Mouse (Mus musculus): ENCODE measurements around the gene Wnt8b. TPM values are rescaled to one million over a fixed set of nuclear protein-coding genes. Genes with fewer than 3 reads are reported as not detected.

The Wnt8b gene
- total and polyA plus RNA-seq, 3 experiments, result 0.07 TPM; not detected in 2

DNA sequence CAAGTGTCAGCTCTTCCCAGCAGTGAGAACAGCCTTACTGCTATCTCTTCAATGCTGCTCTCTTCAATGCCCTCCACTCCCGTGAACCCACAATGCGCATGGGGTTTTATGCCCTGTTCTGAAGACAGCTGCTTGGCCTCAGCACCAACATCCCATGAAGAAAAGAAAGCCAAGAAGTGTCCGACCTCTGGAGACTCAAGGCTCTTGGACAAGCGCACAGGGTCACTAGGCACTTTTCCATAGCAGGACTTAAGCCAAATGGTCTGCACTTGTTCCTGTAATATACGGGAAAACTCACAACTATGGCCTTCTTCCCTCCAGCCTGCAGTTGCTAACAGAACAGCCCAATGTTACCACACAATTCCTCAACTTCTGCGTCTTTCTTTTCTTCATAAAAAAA is 18.0 kb upstream of the Wnt8b start:
- in situ Hi-C loops (cut with MboI; ENCODE audit: low pct_ligation_motif_present, low pct_unique_long_range_greater_than_20kb, low sequenced_read_pairs) (loop anchor here (5.0 kb wide), 2 partner anchors 57 to 103 kb away; no protein-coding TSS in a partner anchor), dilution Hi-C loops (cut with MboI; ENCODE audit: extremely low pct_ligation_motif_present, extremely low pct_unique_long_range_greater_than_20kb, low sequenced_read_pairs) (no loop called here)
- Histone ChIP-seq H3K4me1 (ENCODE audit: control insufficient read depth in 1 of 2, insufficient read depth in 2 of 2) (no peaks in the 10 kb centered on the region), H3K9ac (ENCODE audit: insufficient read depth, low read depth) (no peak overlapping the region), H3K79me2 (replicated peaks; ENCODE audit: control insufficient read depth, extremely low read depth, insufficient read depth, poor library complexity, severe bottlenecking) (no peaks in the 10 kb centered on the region), H3K4me3 (replicated peaks in 1 of 3; ENCODE audit: low read depth in 2 of 3, low read length in 2 of 3, poor library complexity in 1 of 3) (no peak overlapping the region), H3K36me3 (replicated peaks in 1 of 2; ENCODE audit: control insufficient read depth in 1 of 2, insufficient read depth in 1 of 2, low read length in 1 of 2) (no peaks in the 10 kb centered on the region), H3K4me2 (ENCODE audit: insufficient read depth, low read depth, poor library complexity, severe bottlenecking) (no peak overlapping the region), H3K27ac (ENCODE audit: insufficient read depth, low read depth) (no peak overlapping the region), H3K9me3 (replicated peaks; ENCODE audit: low read length) (no peaks in the 10 kb centered on the region), H3K27me3 (replicated peaks) (peaks cover 8% of the 10 kb centered on the region)
- TF ChIP-seq ZKSCAN1 (IDR thresholded peaks at IDR 0.05; ENCODE audit: borderline replicate concordance, low read depth, low read length) (no peak), USF1 (IDR thresholded peaks at IDR 0.05; ENCODE audit: low read depth, low read length) (no peak), PAX5 (IDR thresholded peaks at IDR 0.05; ENCODE audit: low read length) (no peak), MEF2A (IDR thresholded peaks at IDR 0.05; ENCODE audit: borderline replicate concordance, low read depth, low read length) (no peak), ZMIZ1 (IDR thresholded peaks at IDR 0.05; ENCODE audit: low read depth, low read length) (no peak), KAT2A (IDR thresholded peaks at IDR 0.05; ENCODE audit: insufficient replicate concordance, low read length) (no peak), IRF4 (IDR thresholded peaks at IDR 0.05; ENCODE audit: low read depth, low read length) (no peak), CHD2 (IDR thresholded peaks at IDR 0.05; ENCODE audit: low read length) (no peak), CTCF (conservative IDR thresholded peaks at IDR 0.05 in 1 of 2, IDR thresholded peaks at IDR 0.05 in 1 of 2; ENCODE audit: low read depth in 2 of 2, low read length in 2 of 2) (no peak), SIN3A (IDR thresholded peaks at IDR 0.05; ENCODE audit: low read length) (no peak), MAFK (IDR thresholded peaks at IDR 0.05; ENCODE audit: insufficient replicate concordance, low read length) (no peak), HCFC1 (IDR thresholded peaks at IDR 0.05; ENCODE audit: low read depth, low read length) (no peak), MAX (IDR thresholded peaks at IDR 0.05; ENCODE audit: low read length) (no peak), JUN (IDR thresholded peaks at IDR 0.05; ENCODE audit: insufficient read depth, low read depth, low read length) (no peak), BHLHE40 (IDR thresholded peaks at IDR 0.05; ENCODE audit: low read depth, low read length) (no peak), MXI1 (IDR thresholded peaks at IDR 0.05; ENCODE audit: low read depth, low read length) (no peak), SMC3 (IDR thresholded peaks at IDR 0.05; ENCODE audit: low read depth, low read length) (no peak)
- no peak for DNase-seq (ENCODE audit: extremely low read depth)

DNA sequence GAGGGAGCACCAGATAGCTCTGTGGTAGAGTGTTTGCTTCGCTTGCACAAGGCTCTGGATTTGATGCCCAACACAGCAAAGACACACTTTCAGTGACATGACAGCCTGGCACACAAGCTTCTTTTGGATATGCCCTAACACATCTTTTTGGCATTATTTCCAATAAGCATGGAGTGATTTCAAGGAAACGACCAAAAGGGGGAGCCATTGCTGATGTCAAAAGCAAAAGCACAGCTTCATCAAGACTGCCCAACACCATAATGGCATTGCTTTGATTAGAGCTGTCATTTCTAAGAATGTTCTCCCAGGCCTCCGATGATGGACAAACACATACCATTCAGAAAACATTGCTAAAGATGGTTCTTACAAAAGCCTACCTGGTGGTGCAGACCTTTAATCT is 16.7 kb upstream of the Wnt8b start:
- Histone ChIP-seq H3K36me3 (replicated peaks in 1 of 2; ENCODE audit: control insufficient read depth in 1 of 2, insufficient read depth in 1 of 2, low read length in 1 of 2) (no peaks in the 10 kb centered on the region), H3K9ac (ENCODE audit: insufficient read depth, low read depth) (no peak overlapping the region), H3K9me3 (replicated peaks; ENCODE audit: low read length) (no peaks in the 10 kb centered on the region), H3K4me1 (ENCODE audit: control insufficient read depth in 1 of 2, insufficient read depth in 2 of 2) (no peaks in the 10 kb centered on the region), H3K27me3 (replicated peaks) (peaks cover 8% of the 10 kb centered on the region), H3K27ac (ENCODE audit: insufficient read depth, low read depth) (no peak overlapping the region), H3K79me2 (replicated peaks; ENCODE audit: control insufficient read depth, extremely low read depth, insufficient read depth, poor library complexity, severe bottlenecking) (no peaks in the 10 kb centered on the region), H3K4me3 (replicated peaks in 1 of 3; ENCODE audit: low read depth in 2 of 3, low read length in 2 of 3, poor library complexity in 1 of 3) (no peak overlapping the region), H3K4me2 (ENCODE audit: insufficient read depth, low read depth, poor library complexity, severe bottlenecking) (no peak overlapping the region)
- in situ Hi-C loops (cut with MboI; ENCODE audit: low pct_ligation_motif_present, low pct_unique_long_range_greater_than_20kb, low sequenced_read_pairs), result loop anchor here (5.0 kb wide), 2 partner anchors 56 to 104 kb away; no protein-coding TSS in a partner anchor
- peak; percentile 56 for DNase-seq (ENCODE audit: extremely low read depth)
- dilution Hi-C loops (cut with MboI; ENCODE audit: extremely low pct_ligation_motif_present, extremely low pct_unique_long_range_greater_than_20kb, low sequenced_read_pairs), result no loop called here
- TF ChIP-seq JUN (IDR thresholded peaks at IDR 0.05; ENCODE audit: insufficient read depth, low read depth, low read length), result no peak
- no peak for TF ChIP-seq ETS1 (conservative IDR thresholded peaks at IDR 0.05; ENCODE audit: low read depth, low read length)
- no peak for TF ChIP-seq NRF1 (IDR thresholded peaks at IDR 0.05; ENCODE audit: low read depth, low read length)
- no peak for TF ChIP-seq GABPA (IDR thresholded peaks at IDR 0.05; ENCODE audit: insufficient replicate concordance, low read depth, low read length)
- TF ChIP-seq MAZ (IDR thresholded peaks at IDR 0.05; ENCODE audit: low read depth, low read length), result no peak
- no peak for TF ChIP-seq KAT2A (IDR thresholded peaks at IDR 0.05; ENCODE audit: insufficient replicate concordance, low read length)
- TF ChIP-seq MAFK (IDR thresholded peaks at IDR 0.05; ENCODE audit: insufficient replicate concordance, low read length), result no peak
- TF ChIP-seq RAD21 (IDR thresholded peaks at IDR 0.05; ENCODE audit: low read depth, low read length), result peak; percentile 59
- TF ChIP-seq SMC3 (IDR thresholded peaks at IDR 0.05; ENCODE audit: low read depth, low read length), result peak; percentile 68
- TF ChIP-seq MYC (IDR thresholded peaks at IDR 0.05; ENCODE audit: low read depth, low read length), result no peak
- TF ChIP-seq CTCF (conservative IDR thresholded peaks at IDR 0.05 in 1 of 2, IDR thresholded peaks at IDR 0.05 in 1 of 2; ENCODE audit: low read depth in 2 of 2, low read length in 2 of 2), result peak; percentile 13 to 77; a peak in 2 of 4 replicates
- no peak for TF ChIP-seq POLR2AphosphoS2 (IDR thresholded peaks at IDR 0.05; ENCODE audit: low read depth, low read length)
- no peak for TF ChIP-seq MXI1 (IDR thresholded peaks at IDR 0.05; ENCODE audit: low read depth, low read length)
- TF ChIP-seq E2F4 (IDR thresholded peaks at IDR 0.05; ENCODE audit: insufficient replicate concordance, low read depth, low read length), result no peak
- TF ChIP-seq ZKSCAN1 (IDR thresholded peaks at IDR 0.05; ENCODE audit: borderline replicate concordance, low read depth, low read length), result no peak
- TF ChIP-seq MAX (IDR thresholded peaks at IDR 0.05; ENCODE audit: low read length), result no peak
- TF ChIP-seq NELFE (IDR thresholded peaks at IDR 0.05; ENCODE audit: low read depth, low read length), result no peak
- TF ChIP-seq PAX5 (IDR thresholded peaks at IDR 0.05; ENCODE audit: low read length), result no peak

All from CH12.LX (cell line).